8 mouse cellular contexts compared by ENCODE assay signal in the genomic region with DNA sequence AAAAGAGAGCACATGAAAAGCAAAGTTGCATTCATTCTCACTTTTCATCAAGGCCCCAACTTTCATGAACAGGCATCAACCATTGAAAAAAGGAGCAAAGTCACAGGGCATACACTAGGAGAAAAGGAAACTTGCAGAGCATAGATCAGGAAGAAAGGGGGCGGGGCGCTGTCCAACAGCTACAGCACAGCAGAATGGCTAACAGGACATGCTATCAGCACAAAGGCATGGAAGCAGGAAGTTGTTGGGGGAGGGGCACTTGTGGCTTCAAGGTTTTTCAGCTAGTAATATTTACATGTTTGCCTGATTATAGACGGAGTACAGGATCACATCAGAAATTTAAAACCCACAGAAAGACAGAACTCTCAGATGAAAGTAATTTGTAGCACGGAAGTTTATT.
DNase-seq lines count a peak whose midpoint lies in the region; ATAC-seq lines count a peak whose summit lies in the region.

No protein-coding gene starts in this region.

- no peak overlapping the region for H3K4me2 ChIP-seq in embryonic facial prominence, embryonic 11.5 days (ENCODE audit: low read depth, low read length)
- no peak overlapping the region for H3K4me2 ChIP-seq in liver, embryonic 13.5 days
- no peak overlapping the region for H3K4me2 ChIP-seq in forebrain, embryonic 15.5 days (replicated peaks)
- no peak overlapping the region for H3K4me2 ChIP-seq in hindbrain, embryonic 16.5 days (ENCODE audit: low read length)

- no peaks in the 10 kb centered on the region for H3K4me1 ChIP-seq in embryonic facial prominence, embryonic 11.5 days (ENCODE audit: control insufficient read depth, insufficient read depth, low read length)
- peaks cover 10% of the 10 kb centered on the region; the same call in 1 of the 2 replicates for H3K4me1 ChIP-seq in liver, embryonic 13.5 days (replicated peaks)
- peaks cover 8% of the 10 kb centered on the region; the same call in 1 of the 2 replicates for H3K4me1 ChIP-seq in forebrain, embryonic 15.5 days
- H3K4me1 ChIP-seq in hindbrain, embryonic 16.5 days (ENCODE audit: control insufficient read depth, insufficient read depth, low read depth, low read length) = peaks cover 3% of the 10 kb centered on the region; the same call in 1 of the 2 replicates

- H3K4me3 ChIP-seq in embryonic facial prominence, embryonic 11.5 days (ENCODE audit: low read depth, low read length) = no peak overlapping the region
- no peak overlapping the region for H3K4me3 ChIP-seq in liver, embryonic 13.5 days (replicated peaks)
- H3K4me3 ChIP-seq in forebrain, embryonic 15.5 days = no peak overlapping the region
- no peak overlapping the region for H3K4me3 ChIP-seq in hindbrain, embryonic 16.5 days (ENCODE audit: low read length)

- H3K27me3 ChIP-seq in embryonic facial prominence, embryonic 11.5 days (ENCODE audit: control insufficient read depth, insufficient read depth, low read length) = no peaks in the 10 kb centered on the region
- no peaks in the 10 kb centered on the region for H3K27me3 ChIP-seq in liver, embryonic 13.5 days
- no peaks in the 10 kb centered on the region for H3K27me3 ChIP-seq in forebrain, embryonic 15.5 days
- H3K27me3 ChIP-seq in hindbrain, embryonic 16.5 days (replicated peaks; ENCODE audit: control insufficient read depth, insufficient read depth, low read length) = no peaks in the 10 kb centered on the region

- no peak for ATAC-seq in embryonic facial prominence, embryonic 11.5 days (replicated peaks; ENCODE audit: insufficient number of reproducible peaks, low FRiP score, low TSS enrichment, low read depth)
- ATAC-seq in liver, embryonic 13.5 days (ENCODE audit: low read depth) = peak; percentile 77
- ATAC-seq in forebrain, embryonic 15.5 days (replicated peaks) = no peak
- no peak for ATAC-seq in hindbrain, embryonic 16.5 days

- no peak overlapping the region for H3K9ac ChIP-seq in embryonic facial prominence, embryonic 11.5 days (replicated peaks; ENCODE audit: low read length)
- H3K9ac ChIP-seq in liver, embryonic 13.5 days = no peak overlapping the region
- H3K9ac ChIP-seq in forebrain, embryonic 15.5 days (replicated peaks) = no peak overlapping the region
- no peak overlapping the region for H3K9ac ChIP-seq in hindbrain, embryonic 16.5 days (ENCODE audit: low read depth, low read length)

- no peaks in the 10 kb centered on the region for H3K36me3 ChIP-seq in embryonic facial prominence, embryonic 11.5 days (replicated peaks; ENCODE audit: control insufficient read depth, insufficient read depth, low read depth, low read length)
- no peaks in the 10 kb centered on the region for H3K36me3 ChIP-seq in liver, embryonic 13.5 days
- H3K36me3 ChIP-seq in forebrain, embryonic 15.5 days = no peaks in the 10 kb centered on the region
- H3K36me3 ChIP-seq in hindbrain, embryonic 16.5 days (ENCODE audit: control insufficient read depth, insufficient read depth, low read length) = no peaks in the 10 kb centered on the region

- H3K27ac ChIP-seq in embryonic facial prominence, embryonic 11.5 days (replicated peaks; ENCODE audit: low read depth, low read length) = no peak overlapping the region
- H3K27ac ChIP-seq in liver, embryonic 13.5 days = no peak overlapping the region
- no peak overlapping the region for H3K27ac ChIP-seq in forebrain, embryonic 15.5 days (replicated peaks)
- H3K27ac ChIP-seq in hindbrain, embryonic 16.5 days (ENCODE audit: low read depth, low read length) = no peak overlapping the region

- H3K9me3 ChIP-seq in embryonic facial prominence, embryonic 11.5 days (replicated peaks; ENCODE audit: control insufficient read depth, low read length) = no peaks in the 10 kb centered on the region
- H3K9me3 ChIP-seq in liver, embryonic 13.5 days (replicated peaks) = no peaks in the 10 kb centered on the region
- H3K9me3 ChIP-seq in forebrain, embryonic 15.5 days = no peaks in the 10 kb centered on the region
- no peaks in the 10 kb centered on the region for H3K9me3 ChIP-seq in hindbrain, embryonic 16.5 days (ENCODE audit: control insufficient read depth, low read length)

- DNase-seq in spleen, postnatal 36 days (ENCODE audit: low spot score in 2 of 2) = peak; percentile 17 to 25
- no peak for DNase-seq in spleen, adult 12 weeks (ENCODE audit: low spot score)
- peak; percentile 76 for DNase-seq in embryonic facial prominence, embryonic 11.5 days (ENCODE audit: low spot score)
- DNase-seq in liver, embryonic 13.5 days = peak; percentile 34
- DNase-seq in thymus, postnatal 0 days (ENCODE audit: low spot score) = peak; percentile 73
- DNase-seq in layer of hippocampus, adult 8-10 months (ENCODE audit: low spot score in 2 of 2) = no peak

- 72% methylated on average over 4 of the region's 4 CpGs for WGBS in embryonic facial prominence, embryonic 11.5 days
- 22% methylated on average over 4 of the region's 4 CpGs for whole genome bisulfite sequencing in liver, embryonic 13.5 days (ENCODE audit: insufficient replicate concordance)
- 84% methylated on average over 4 of the region's 4 CpGs for WGBS in forebrain, embryonic 15.5 days
- 90% methylated on average over 4 of the region's 4 CpGs for WGBS in hindbrain, embryonic 16.5 days

Comparison
In these comparisons a context has a peak if more than half of its experiments do, and no peak if none do; other contexts are left out.
1. DNase-seq: peak in spleen, postnatal 36 days (2 of 2), embryonic facial prominence, embryonic 11.5 days (single experiment), liver, embryonic 13.5 days (single experiment) and thymus, postnatal 0 days (single experiment); none in spleen, adult 12 weeks (single experiment) and layer of hippocampus, adult 8-10 months (0 of 2).